Mouse (Mus musculus) kidney, embryonic 14.5 days (tissue): ENCODE data around the gene Ost4. TPM values are rescaled to one million over a fixed set of nuclear protein-coding genes. Genes with fewer than 3 reads are reported as not detected.

Source experiments
- ATAC-seq: fragments of 200-750 bp; cut with Nextera tagmentation; 2 replicates; pipeline ENCODE4 v1.8.0; 2017; ENCODE audit warnings: moderate number of reproducible peaks, mild to moderate bottlenecking, moderate TSS enrichment, moderate library complexity; ENCODE audit not compliant: low FRiP score, low TSS enrichment
- H3K27ac ChIP-seq: fragments of 300-500 bp; sonication (generic); 2 replicates; pipeline ENCODE4 v1.5.1; 2014; ENCODE audit warnings: low read depth, mild to moderate bottlenecking, low read length, moderate library complexity, mixed read lengths
- H3K27me3 ChIP-seq: fragments of 300-500 bp; sonication (generic); 2 replicates; pipeline ENCODE4 v1.6.1; 2014; ENCODE audit warnings: mild to moderate bottlenecking, low read length; ENCODE audit not compliant: control insufficient read depth, insufficient read depth
- H3K36me3 ChIP-seq: fragments of 300-500 bp; sonication (generic); 2 replicates; pipeline ENCODE4 v1.6.1; 2014; ENCODE audit warnings: low read length, mixed read lengths; ENCODE audit not compliant: control insufficient read depth, insufficient read depth
- H3K4me1 ChIP-seq: fragments of 300-500 bp; sonication (generic); 2 replicates; pipeline ENCODE4 v1.6.1; 2014; ENCODE audit warnings: low read length, mixed read lengths; ENCODE audit not compliant: control insufficient read depth, insufficient read depth
- H3K4me2 ChIP-seq: fragments of 300-500 bp; sonication (generic); replicated peaks from 2 replicates; pipeline ENCODE4 v1.6.1; 2014; ENCODE audit warnings: low read depth, mild to moderate bottlenecking, low read length
- H3K4me3 ChIP-seq: fragments of 300-500 bp; sonication (generic); 2 replicates; pipeline ENCODE4 v1.5.1; 2014; ENCODE audit warnings: mild to moderate bottlenecking, low read length
- H3K9ac ChIP-seq: fragments of 300-500 bp; sonication (generic); 2 replicates; pipeline ENCODE4 v1.6.1; 2014; ENCODE audit warnings: low read depth, mild to moderate bottlenecking, low read length, moderate library complexity
- H3K9me3 ChIP-seq: fragments of 300-500 bp; sonication (generic); 2 replicates; pipeline ENCODE4 v1.6.1; 2016; ENCODE audit warnings: low read length; ENCODE audit not compliant: control insufficient read depth
- WGBS: fragments of 180-500 bp; shearing (Covaris S2); extraction: QIAGEN DNeasy Blood & Tissue Kit; methylation state at CpG from one replicate; pipeline ENCODE4 v1.1.7; 2014; 5-methylcytosine and 5-hydroxymethylcytosine counted together
- polyA plus RNA-seq: library from polyadenylated mRNA; unstranded; fragments of >200 nt; fragmentation: Nextera tagmentation; extraction: Ambion mirVana; gene quantifications from 2 replicates; pipeline ENCODE4 v1.2.1, GENCODE M21; 2014

Gene Ost4
- 500 and 653 TPM in 2 replicates for polyA plus RNA-seq

- H3K27ac ChIP-seq: peak within 1 kb of the TSS; percentile 98
- H3K27me3 ChIP-seq: no peaks in the 10 kb centered on the region
- peak within 1 kb of the TSS; percentile 75 for H3K4me3 ChIP-seq
- peak within 1 kb of the TSS; percentile 86 for H3K9ac ChIP-seq
- H3K4me2 ChIP-seq: peak within 1 kb of the TSS; percentile 94
- ATAC-seq: peak; percentile 92
- H3K9me3 ChIP-seq: no peaks in the 10 kb centered on the region
- peaks cover 54% of the 10 kb centered on the region for H3K4me1 ChIP-seq
- WGBS: under 1% methylated on average over 53 of the region's 58 CpGs
- H3K36me3 ChIP-seq: peaks cover 34% of the 10 kb centered on the region
These were observed at the start of gene Ost4 for GRCm38 (mm10) chr5:30907413-30908059. Ost4 (minus strand) TSS chr5:30907788.

GRCm38 (mm10) chr5:30955751-30956150, 48.2 kb upstream of the Ost4 start:
- peaks cover 55% of the 10 kb centered on the region for H3K36me3 ChIP-seq
- no peak for ATAC-seq
- no peaks in the 10 kb centered on the region for H3K9me3 ChIP-seq
- no peak overlapping the region for H3K4me2 ChIP-seq
- H3K4me1 ChIP-seq: peaks cover 18% of the 10 kb centered on the region
- H3K27ac ChIP-seq: no peak overlapping the region
- WGBS: 95% methylated on average over 6 of the region's 6 CpGs
- H3K27me3 ChIP-seq: no peaks in the 10 kb centered on the region
- no peak overlapping the region for H3K9ac ChIP-seq
- H3K4me3 ChIP-seq: no peak overlapping the region

GRCm38 (mm10) chr5:30954556-30954955, 47.0 kb upstream of the Ost4 start:
- Histone ChIP-seq H3K4me3 (no peak overlapping the region), H3K27me3 (no peaks in the 10 kb centered on the region), H3K9me3 (no peaks in the 10 kb centered on the region), H3K9ac (no peak overlapping the region), H3K27ac (no peak overlapping the region), H3K36me3 (peaks cover 55% of the 10 kb centered on the region), H3K4me1 (peaks cover 18% of the 10 kb centered on the region), H3K4me2 (no peak overlapping the region)
- 93% methylated on average over 9 of the region's 9 CpGs for WGBS
- no peak for ATAC-seq

DNA sequence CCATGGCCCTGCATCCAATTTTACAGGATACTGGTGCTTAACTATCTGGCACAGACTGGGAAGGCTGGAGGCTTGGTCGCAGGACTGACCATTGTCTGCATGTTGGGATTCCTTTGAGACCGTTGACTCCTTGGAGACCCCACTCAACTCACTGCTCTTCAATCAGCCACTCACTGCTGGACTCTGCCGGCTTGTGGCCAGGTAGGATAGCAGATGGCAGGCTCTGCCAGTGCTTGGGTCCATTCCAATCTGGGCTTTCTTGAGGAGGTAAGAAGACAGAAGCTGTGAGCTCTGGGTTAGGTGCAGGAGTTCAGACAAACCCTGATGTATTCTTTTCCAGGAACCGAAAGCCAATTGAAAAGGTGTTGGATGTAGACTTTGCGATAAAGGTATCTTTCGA, 46.5 kb upstream of the Ost4 start:
- Histone ChIP-seq H3K4me1 (peaks cover 16% of the 10 kb centered on the region), H3K27me3 (no peaks in the 10 kb centered on the region), H3K4me3 (no peak overlapping the region), H3K4me2 (no peak overlapping the region), H3K9me3 (no peaks in the 10 kb centered on the region), H3K27ac (no peak overlapping the region), H3K9ac (no peak overlapping the region), H3K36me3 (peaks cover 55% of the 10 kb centered on the region)
- ATAC-seq: no peak
- 97% methylated on average over 6 of the region's 6 CpGs for WGBS

- H3K4me1 ChIP-seq: peaks cover 9% of the 10 kb centered on the region
- no peak overlapping the region for H3K4me3 ChIP-seq
- 91% methylated on average over 5 of the region's 5 CpGs for WGBS
- no peak for ATAC-seq
- H3K9me3 ChIP-seq: no peaks in the 10 kb centered on the region
- H3K27me3 ChIP-seq: no peaks in the 10 kb centered on the region
- H3K27ac ChIP-seq: no peak overlapping the region
- H3K9ac ChIP-seq: no peak overlapping the region
- H3K36me3 ChIP-seq: peaks cover 44% of the 10 kb centered on the region
- no peak overlapping the region for H3K4me2 ChIP-seq
These were observed 45.0 kb upstream of the Ost4 start for GRCm38 (mm10) chr5:30952551-30952950.

DNA sequence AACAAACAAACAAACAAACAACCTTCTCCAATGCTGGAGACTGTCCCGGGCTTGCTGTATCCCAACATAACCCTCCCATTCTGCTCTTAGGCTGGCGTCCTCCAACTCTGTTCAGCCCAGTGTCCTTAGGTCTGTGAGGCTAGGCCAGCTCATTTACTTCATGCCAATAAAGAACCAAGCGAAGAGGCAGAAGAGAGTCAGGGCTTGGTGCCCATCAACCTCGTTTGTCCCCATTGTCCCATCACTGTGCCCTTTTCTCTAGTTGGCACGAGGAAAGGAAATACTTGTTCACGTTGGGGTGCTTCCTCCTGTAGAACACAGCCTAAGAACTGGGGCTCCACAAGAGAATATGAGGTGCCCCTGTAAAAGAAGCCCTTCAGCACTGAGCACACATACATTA, 44.1 kb upstream of the Ost4 start:
- peaks cover 8% of the 10 kb centered on the region for H3K4me1 ChIP-seq
- ATAC-seq: no peak
- 88% methylated on average over 6 of the region's 6 CpGs for WGBS

GRCm38 (mm10) chr5:30950922-30951321, 43.3 kb upstream of the Ost4 start:
- no peak overlapping the region for H3K4me2 ChIP-seq
- peaks cover 40% of the 10 kb centered on the region for H3K36me3 ChIP-seq
- WGBS: 89% methylated on average over 2 of the region's 2 CpGs
- no peak overlapping the region for H3K27ac ChIP-seq
- no peaks in the 10 kb centered on the region for H3K27me3 ChIP-seq
- H3K4me3 ChIP-seq: no peak overlapping the region
- H3K9ac ChIP-seq: no peak overlapping the region
- no peaks in the 10 kb centered on the region for H3K9me3 ChIP-seq
- peaks cover 8% of the 10 kb centered on the region for H3K4me1 ChIP-seq
- no peak for ATAC-seq

More for the DNA sequence above, 44.1 kb upstream of the Ost4 start:
- Histone ChIP-seq H3K36me3 (peaks cover 42% of the 10 kb centered on the region), H3K9ac (no peak overlapping the region), H3K27ac (no peak overlapping the region), H3K9me3 (no peaks in the 10 kb centered on the region), H3K27me3 (no peaks in the 10 kb centered on the region), H3K4me2 (no peak overlapping the region), H3K4me3 (no peak overlapping the region)

GRCm38 (mm10) chr5:30950451-30950850, 42.9 kb upstream of the Ost4 start:
- peaks cover 11% of the 10 kb centered on the region for H3K4me1 ChIP-seq
- no peak for ATAC-seq
- H3K4me2 ChIP-seq: peak overlapping the region; percentile 65
- WGBS: 66% methylated on average over 4 of the region's 4 CpGs
- peak overlapping the region; percentile 49; the same call in 1 of the 2 replicates for H3K9ac ChIP-seq
- H3K9me3 ChIP-seq: no peaks in the 10 kb centered on the region
- peak overlapping the region; percentile 46 for H3K4me3 ChIP-seq
- peaks cover 35% of the 10 kb centered on the region for H3K36me3 ChIP-seq
- no peaks in the 10 kb centered on the region for H3K27me3 ChIP-seq
- H3K27ac ChIP-seq: peak overlapping the region; percentile 14; the same call in 1 of the 2 replicates

GRCm38 (mm10) chr5:30949654-30950326, 42.2 kb upstream of the Ost4 start:
- ATAC-seq: peak; percentile 92
- H3K27me3 ChIP-seq: peaks cover 5% of the 10 kb centered on the region; the same call in 1 of the 2 replicates
- under 1% methylated on average over 31 of the region's 31 CpGs for WGBS
- H3K9ac ChIP-seq: peak overlapping the region; percentile 49
- H3K4me2 ChIP-seq: peak overlapping the region; percentile 65
- no peaks in the 10 kb centered on the region for H3K9me3 ChIP-seq
- peak overlapping the region; percentile 46 for H3K4me3 ChIP-seq
- peaks cover 28% of the 10 kb centered on the region for H3K36me3 ChIP-seq
- H3K4me1 ChIP-seq: peaks cover 15% of the 10 kb centered on the region
- peak overlapping the region; percentile 69 for H3K27ac ChIP-seq
